In genomic region chr6:40893577-40893976, GRCm38 (mm10) we compare ENCODE assay signal across 11 mouse cellular contexts. TPM values are rescaled to one million over a fixed set of nuclear protein-coding genes. Genes with fewer than 3 reads are reported as not detected.
DNase-seq lines count a peak whose midpoint lies in the region; ATAC-seq lines count a peak whose summit lies in the region.
"Had no signal": no experiment of that assay in that cellular context is flagged by ENCODE, and none has a peak within 500 bp of the region (broad histone marks: within the 10 kb centered on the region; RNA-seq: fewer than 3 reads in every experiment).

No protein-coding gene starts in this region.

- no peak overlapping the region for H3K27ac ChIP-seq in heart, embryonic 12.5 days (ENCODE audit: poor library complexity, severe bottlenecking)
- H3K27ac ChIP-seq: embryonic facial prominence, embryonic 12.5 days; stomach, embryonic 15.5 days had no signal

- no peaks in the 10 kb centered on the region for H3K4me1 ChIP-seq in heart, embryonic 12.5 days (replicated peaks)
- H3K4me1 ChIP-seq: embryonic facial prominence, embryonic 12.5 days; stomach, embryonic 15.5 days had no signal

- no peak overlapping the region for H3K4me2 ChIP-seq in heart, embryonic 12.5 days
- H3K4me2 ChIP-seq: embryonic facial prominence, embryonic 12.5 days; stomach, embryonic 15.5 days had no signal

- no peak overlapping the region for H3K4me3 ChIP-seq in heart, embryonic 12.5 days
- H3K4me3 ChIP-seq: embryonic facial prominence, embryonic 12.5 days; stomach, embryonic 15.5 days had no signal

- WGBS in heart, embryonic 12.5 days: 35% methylated on average over 7 of the region's 7 CpGs

- H3K36me3 ChIP-seq in heart, embryonic 12.5 days: no peaks in the 10 kb centered on the region
- H3K36me3 ChIP-seq: embryonic facial prominence, embryonic 12.5 days; stomach, embryonic 15.5 days had no signal

- no peaks in the 10 kb centered on the region for H3K9me3 ChIP-seq in heart, embryonic 12.5 days (replicated peaks)
- H3K9me3 ChIP-seq: embryonic facial prominence, embryonic 12.5 days; stomach, embryonic 15.5 days had no signal

- H3K9ac ChIP-seq in heart, embryonic 12.5 days: no peak overlapping the region
- H3K9ac ChIP-seq: embryonic facial prominence, embryonic 12.5 days; stomach, embryonic 15.5 days had no signal

- DNase-seq in heart, adult 8-10 months (ENCODE audit: low spot score): peak; percentile 3
- DNase-seq in 416B (ENCODE audit: low read depth) (peak; percentile 85), R1 (ENCODE audit: low read depth, low spot score) (peak; percentile 43)
- peak; percentile 11 for DNase-seq in forelimb bud, embryonic 11.5 days (ENCODE audit: low read depth, low spot score)
- peak; percentile 59 for DNase-seq in testis, postnatal 10 days (ENCODE audit: low spot score)

- no peak for ATAC-seq in heart, embryonic 12.5 days (ENCODE audit: insufficient number of reproducible peaks, low FRiP score)
- ATAC-seq in megakaryocyte, adult 5-6 weeks (ENCODE audit: poor library complexity, severe bottlenecking): peak; percentile 43
- no peak for ATAC-seq in erythroblast, adult 5-6 weeks (replicated peaks; ENCODE audit: low FRiP score, poor library complexity, severe bottlenecking)

- no peaks in the 10 kb centered on the region for H3K27me3 ChIP-seq in heart, embryonic 12.5 days (replicated peaks)
- H3K27me3 ChIP-seq: embryonic facial prominence, embryonic 12.5 days; stomach, embryonic 15.5 days had no signal

RNA-seq across cellular contexts. Expression of gene Moxd2, which starts 6.3 kb away (rescaled TPM):
- total RNA-seq in heart, adult 8-10 months (2022): not detected
- not detected in 2 replicates for polyA plus RNA-seq in heart, embryonic 12.5 days (2016; fragmentation: Nextera tagmentation; extraction: Ambion mirVana)
- not detected in 2 replicates for total RNA-seq in megakaryocyte, adult 5-6 weeks (2015)
- total RNA-seq in megakaryocyte, adult 5-6 weeks (2017): not detected in 2 replicates
- not detected in 2 replicates for total RNA-seq in erythroblast, adult 5-6 weeks (2015; ENCODE audit: low replicate concordance)
- total RNA-seq in erythroblast, adult 5-6 weeks (2017; ENCODE audit: low replicate concordance): not detected in 2 replicates
- total RNA-seq: left cerebral cortex, postnatal 25 days had no signal
- polyA plus RNA-seq: embryonic facial prominence, embryonic 12.5 days; stomach, embryonic 15.5 days had no signal

RNA-seq across cellular contexts. Expression of gene Prss58, which starts 6.6 kb away (rescaled TPM):
- not detected for total RNA-seq in heart, adult 8-10 months (2022)
- not detected in 2 replicates for polyA plus RNA-seq in heart, embryonic 12.5 days (2016; fragmentation: Nextera tagmentation; extraction: Ambion mirVana)
- not detected in 2 replicates for total RNA-seq in megakaryocyte, adult 5-6 weeks (2015)
- total RNA-seq in megakaryocyte, adult 5-6 weeks (2017): not detected in 2 replicates
- not detected in 2 replicates for total RNA-seq in erythroblast, adult 5-6 weeks (2015; ENCODE audit: low replicate concordance)
- total RNA-seq in erythroblast, adult 5-6 weeks (2017; ENCODE audit: low replicate concordance): not detected in 2 replicates
- total RNA-seq: left cerebral cortex, postnatal 25 days had no signal
- polyA plus RNA-seq: embryonic facial prominence, embryonic 12.5 days; stomach, embryonic 15.5 days had no signal

RNA-seq across cellular contexts. Expression of gene 1700074P13Rik, which starts 46.8 kb away (rescaled TPM):
- total RNA-seq in heart, adult 8-10 months (2022): not detected
- polyA plus RNA-seq in heart, embryonic 12.5 days (2016; fragmentation: Nextera tagmentation; extraction: Ambion mirVana): not detected in 2 replicates
- total RNA-seq in megakaryocyte, adult 5-6 weeks (2015): not detected in 2 replicates
- total RNA-seq in megakaryocyte, adult 5-6 weeks (2017): not detected in 2 replicates
- not detected in 2 replicates for total RNA-seq in erythroblast, adult 5-6 weeks (2015; ENCODE audit: low replicate concordance)
- total RNA-seq in erythroblast, adult 5-6 weeks (2017; ENCODE audit: low replicate concordance): not detected in 2 replicates
- total RNA-seq: left cerebral cortex, postnatal 25 days had no signal
- polyA plus RNA-seq: embryonic facial prominence, embryonic 12.5 days; stomach, embryonic 15.5 days had no signal

RNA-seq across cellular contexts. Expression of gene Gm4744, which starts 58.1 kb away (rescaled TPM):
- total RNA-seq in heart, adult 8-10 months (2022): not detected
- polyA plus RNA-seq in heart, embryonic 12.5 days (2016; fragmentation: Nextera tagmentation; extraction: Ambion mirVana): not detected in 2 replicates
- not detected in 2 replicates for total RNA-seq in megakaryocyte, adult 5-6 weeks (2015)
- not detected in 2 replicates for total RNA-seq in megakaryocyte, adult 5-6 weeks (2017)
- total RNA-seq in erythroblast, adult 5-6 weeks (2015; ENCODE audit: low replicate concordance): not detected in 2 replicates
- not detected in 2 replicates for total RNA-seq in erythroblast, adult 5-6 weeks (2017; ENCODE audit: low replicate concordance)
- total RNA-seq: left cerebral cortex, postnatal 25 days had no signal
- polyA plus RNA-seq: embryonic facial prominence, embryonic 12.5 days had no signal

Comparison
In these comparisons a context has a peak if more than half of its experiments do, and no peak if none do; other contexts are left out.
1. DNase-seq: peak in every context shown above with its lines; median percentile 85 in 416B; 59 in testis, postnatal 10 days; 43 in R1; 11 in forelimb bud, embryonic 11.5 days; 3 in heart, adult 8-10 months.